Mouse (Mus musculus) hindbrain, embryonic 10.5 days (tissue): ENCODE results near the gene Usp24. TPM values are rescaled to one million over a fixed set of nuclear protein-coding genes. Genes with fewer than 3 reads are reported as not detected.

Source experiments
- DNase-seq: peaks from one replicate; pipeline ENCODE4 v3.0.0-alpha.2; 2017; ENCODE audit warnings: low spot score
- H3K27ac ChIP-seq: fragments of 300-500 bp; sonication (generic); 2 replicates; pipeline ENCODE4 v1.5.1; 2016; ENCODE audit warnings: mild to moderate bottlenecking, moderate library complexity
- H3K27me3 ChIP-seq: fragments of 300-500 bp; sonication (generic); 2 replicates; pipeline ENCODE4 v1.6.1; 2016; ENCODE audit warnings: mild to moderate bottlenecking; ENCODE audit not compliant: poor library complexity, insufficient read depth, severe bottlenecking
- H3K36me3 ChIP-seq: fragments of 300-500 bp; sonication (generic); 2 replicates; pipeline ENCODE4 v1.6.1; 2016; ENCODE audit warnings: mild to moderate bottlenecking, moderate library complexity
- H3K4me1 ChIP-seq: fragments of 300-500 bp; sonication (generic); replicated peaks from 2 replicates; pipeline ENCODE4 v1.6.1; 2016; ENCODE audit warnings: mild to moderate bottlenecking
- H3K4me3 ChIP-seq: fragments of 300-500 bp; sonication (generic); 2 replicates; pipeline ENCODE4 v1.5.1; 2016; ENCODE audit warnings: mild to moderate bottlenecking, moderate library complexity
- H3K9me3 ChIP-seq: fragments of 300-500 bp; sonication (generic); 2 replicates; pipeline ENCODE4 v1.6.1; 2016; ENCODE audit warnings: mild to moderate bottlenecking, moderate library complexity
- WGBS: fragments of 180-500 bp; shearing (Covaris S2); methylation state at CpG from one replicate; pipeline ENCODE4 v1.1.7; 2016; 5-methylcytosine and 5-hydroxymethylcytosine counted together
- polyA plus RNA-seq: library from polyadenylated mRNA; unstranded; fragments of >200 nt; fragmentation: Nextera tagmentation; extraction: Ambion mirVana; gene quantifications from 2 replicates; pipeline ENCODE4 v1.2.1, GENCODE M21; 2016

Usp24 gene
- polyA plus RNA-seq, 1 experiment from 2014 or later, result 6.7 TPM

- no peaks in the 10 kb centered on the region for H3K4me1 ChIP-seq
- H3K27ac ChIP-seq, result no peak overlapping the region
- no peak for DNase-seq
- WGBS, result 92% methylated on average over 3 of the region's 3 CpGs
- no peaks in the 10 kb centered on the region for H3K9me3 ChIP-seq
- H3K4me3 ChIP-seq, result no peak overlapping the region
- no peaks in the 10 kb centered on the region for H3K27me3 ChIP-seq
- H3K36me3 ChIP-seq, result no peaks in the 10 kb centered on the region
These were observed 7.9 kb upstream of the Usp24 start for GRCm38 (mm10) chr4:106308090-106308489.

- 83% methylated on average over 8 of the region's 8 CpGs for WGBS
These were observed 3.4 kb upstream of the Usp24 start for GRCm38 (mm10) chr4:106312651-106313050.

GRCm38 (mm10) chr4:106313070-106313469, 2.9 kb upstream of the Usp24 start:
- H3K36me3 ChIP-seq, result no peaks in the 10 kb centered on the region
- H3K27ac ChIP-seq, result no peak overlapping the region
- no peaks in the 10 kb centered on the region for H3K9me3 ChIP-seq
- WGBS, result 89% methylated on average over 8 of the region's 8 CpGs
- H3K27me3 ChIP-seq, result peaks cover 11% of the 10 kb centered on the region; the same call in 1 of the 2 replicates
- peaks cover 27% of the 10 kb centered on the region for H3K4me1 ChIP-seq
- no peak overlapping the region for H3K4me3 ChIP-seq
- no peak for DNase-seq

More at GRCm38 (mm10) chr4:106312651-106313050, 3.4 kb upstream of the Usp24 start:
- no peaks in the 10 kb centered on the region for H3K9me3 ChIP-seq
- H3K27ac ChIP-seq, result no peak overlapping the region
- peaks cover 11% of the 10 kb centered on the region; the same call in 1 of the 2 replicates for H3K27me3 ChIP-seq
- H3K4me1 ChIP-seq, result peaks cover 22% of the 10 kb centered on the region
- no peak overlapping the region for H3K4me3 ChIP-seq
- no peaks in the 10 kb centered on the region for H3K36me3 ChIP-seq
- DNase-seq, result no peak

GRCm38 (mm10) chr4:106313874-106314273, 2.1 kb upstream of the Usp24 start:
- peaks cover 35% of the 10 kb centered on the region for H3K4me1 ChIP-seq

GRCm38 (mm10) chr4:106314291-106314690, 1.7 kb upstream of the Usp24 start:
- H3K27ac ChIP-seq, result no peak overlapping the region

More at GRCm38 (mm10) chr4:106313874-106314273, 2.1 kb upstream of the Usp24 start:
- DNase-seq, result no peak
- H3K4me3 ChIP-seq, result no peak overlapping the region
- H3K36me3 ChIP-seq, result no peaks in the 10 kb centered on the region
- H3K27ac ChIP-seq, result no peak overlapping the region
- WGBS, result 62% methylated on average over 4 of the region's 4 CpGs
- H3K9me3 ChIP-seq, result no peaks in the 10 kb centered on the region
- H3K27me3 ChIP-seq, result peaks cover 11% of the 10 kb centered on the region; the same call in 1 of the 2 replicates

GRCm38 (mm10) chr4:106316351-106317178, 552 bp downstream of the Usp24 start:
- Histone ChIP-seq H3K4me1 (peaks cover 46% of the 10 kb centered on the region), H3K36me3 (peaks cover 4% of the 10 kb centered on the region; the same call in 1 of the 2 replicates), H3K4me3 (peak overlapping the region; percentile 92), H3K9me3 (no peaks in the 10 kb centered on the region), H3K27me3 (peaks cover 11% of the 10 kb centered on the region; the same call in 1 of the 2 replicates), H3K27ac (peak overlapping the region; percentile 99)
- DNase-seq, result peak; percentile 77
- WGBS, result under 1% methylated on average over 81 of the region's 81 CpGs

More at GRCm38 (mm10) chr4:106314291-106314690, 1.7 kb upstream of the Usp24 start:
- H3K36me3 ChIP-seq, result no peaks in the 10 kb centered on the region
- peaks cover 38% of the 10 kb centered on the region for H3K4me1 ChIP-seq
- peaks cover 11% of the 10 kb centered on the region; the same call in 1 of the 2 replicates for H3K27me3 ChIP-seq
- DNase-seq, result no peak
- H3K4me3 ChIP-seq, result no peak overlapping the region
- H3K9me3 ChIP-seq, result no peaks in the 10 kb centered on the region

GRCm38 (mm10) chr4:106317179-106318055, 1.4 kb downstream of the Usp24 start:
- Histone ChIP-seq H3K27me3 (peaks cover 11% of the 10 kb centered on the region; the same call in 1 of the 2 replicates), H3K9me3 (no peaks in the 10 kb centered on the region), H3K4me3 (peak overlapping the region; percentile 92), H3K4me1 (peaks cover 46% of the 10 kb centered on the region), H3K36me3 (peaks cover 4% of the 10 kb centered on the region; the same call in 1 of the 2 replicates), H3K27ac (peak overlapping the region; percentile 99)
- DNase-seq, result peak; percentile 31
- 24% methylated on average over 19 of the region's 19 CpGs for WGBS

- no peak overlapping the region for H3K27ac ChIP-seq
- H3K9me3 ChIP-seq, result no peaks in the 10 kb centered on the region
- H3K36me3 ChIP-seq, result peaks cover 4% of the 10 kb centered on the region; the same call in 1 of the 2 replicates
- DNase-seq, result no peak
- H3K4me3 ChIP-seq, result peak overlapping the region; percentile 92
- peaks cover 46% of the 10 kb centered on the region for H3K4me1 ChIP-seq
- peaks cover 11% of the 10 kb centered on the region; the same call in 1 of the 2 replicates for H3K27me3 ChIP-seq
- 88% methylated on average over 4 of the region's 4 CpGs for WGBS
These were observed 2.2 kb downstream of the Usp24 start for GRCm38 (mm10) chr4:106318208-106318607.

- Histone ChIP-seq H3K4me3 (no peak overlapping the region), H3K27me3 (peaks cover 11% of the 10 kb centered on the region; the same call in 1 of the 2 replicates), H3K36me3 (peaks cover 4% of the 10 kb centered on the region; the same call in 1 of the 2 replicates), H3K9me3 (no peaks in the 10 kb centered on the region), H3K27ac (no peak overlapping the region), H3K4me1 (peaks cover 46% of the 10 kb centered on the region)
- 93% methylated on average over 6 of the region's 6 CpGs for WGBS
- DNase-seq, result no peak
These were observed 3.0 kb downstream of the Usp24 start for GRCm38 (mm10) chr4:106318976-106319375.

GRCm38 (mm10) chr4:106322846-106323245, 6.8 kb downstream of the Usp24 start:
- H3K36me3 ChIP-seq, result peaks cover 20% of the 10 kb centered on the region; the same call in 1 of the 2 replicates
- WGBS, result 92% methylated on average over 10 of the region's 10 CpGs
- peaks cover 22% of the 10 kb centered on the region for H3K4me1 ChIP-seq
- no peak overlapping the region for H3K27ac ChIP-seq
- no peaks in the 10 kb centered on the region for H3K9me3 ChIP-seq
- H3K4me3 ChIP-seq, result no peak overlapping the region
- DNase-seq, result no peak
- H3K27me3 ChIP-seq, result no peaks in the 10 kb centered on the region

GRCm38 (mm10) chr4:106323318-106323717, 7.3 kb downstream of the Usp24 start:
- WGBS, result 81% methylated on average over 2 of the region's 2 CpGs
- H3K4me3 ChIP-seq, result no peak overlapping the region
- peaks cover 20% of the 10 kb centered on the region; the same call in 1 of the 2 replicates for H3K36me3 ChIP-seq
- H3K27me3 ChIP-seq, result no peaks in the 10 kb centered on the region
- no peak for DNase-seq
- H3K27ac ChIP-seq, result no peak overlapping the region
- no peaks in the 10 kb centered on the region for H3K9me3 ChIP-seq
- peaks cover 17% of the 10 kb centered on the region for H3K4me1 ChIP-seq

GRCm38 (mm10) chr4:106327436-106327835, 11.4 kb downstream of the Usp24 start:
- H3K4me1 ChIP-seq, result 0 out of 2 replicates have a peak, but pooled peaks cover 3% of the 10 kb centered on the region
- no peaks in the 10 kb centered on the region for H3K9me3 ChIP-seq
- 85% methylated on average over 5 of the region's 5 CpGs for WGBS
- H3K36me3 ChIP-seq, result peaks cover 17% of the 10 kb centered on the region; the same call in 1 of the 2 replicates
- no peak overlapping the region for H3K27ac ChIP-seq
- no peaks in the 10 kb centered on the region for H3K27me3 ChIP-seq
- H3K4me3 ChIP-seq, result no peak overlapping the region
- no peak for DNase-seq
